Mouse (Mus musculus): ENCODE measurements at regions not wholly inside any gene's neighbourhood (a gene's known extent, or its start where the extent isn't known, plus 50 kb on each side); places are given as distances from the start of the nearest gene placed in this dataset.

- DNase-seq: no peak
Observed at GRCm38 (mm10) chr6:76697146-76697891, 199.7 kb upstream of the Gm9008 start.

- peak; percentile 77 to 78 for DNase-seq
Observed at GRCm38 (mm10) chr6:76688831-76689230, 191.2 kb upstream of the Gm9008 start.

GRCm38 (mm10) chr6:76639583-76639982 lies 142.0 kb upstream of the Gm9008 start:
- DNase-seq: no peak

- DNase-seq: no peak
Observed at GRCm38 (mm10) chr6:76628379-76628778, 130.8 kb upstream of the Gm9008 start.

DNA sequence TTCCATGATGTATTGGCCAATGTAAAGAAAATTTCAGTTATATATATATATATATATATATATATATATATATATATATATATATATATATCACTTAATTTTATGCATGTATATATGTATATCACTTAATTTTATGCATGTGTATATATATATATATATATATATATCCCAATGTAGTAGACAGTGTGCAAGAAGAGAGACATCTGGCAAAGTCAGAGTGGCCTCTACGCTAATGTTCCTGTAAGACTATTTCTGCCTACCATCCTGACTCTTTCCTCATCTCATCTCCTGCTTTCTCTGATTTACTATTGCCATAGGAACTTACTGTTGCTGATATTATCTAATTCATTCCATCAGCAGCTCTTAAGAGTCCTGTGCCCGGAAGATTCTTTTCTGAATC lies 123.9 kb upstream of the Gm9008 start:
- no peak for DNase-seq

- DNase-seq: peak; percentile 69 to 82
Observed at GRCm38 (mm10) chr6:76620754-76621204, 123.2 kb upstream of the Gm9008 start.

Data from cerebellum, postnatal 14 days (tissue).